In the genomic region with DNA sequence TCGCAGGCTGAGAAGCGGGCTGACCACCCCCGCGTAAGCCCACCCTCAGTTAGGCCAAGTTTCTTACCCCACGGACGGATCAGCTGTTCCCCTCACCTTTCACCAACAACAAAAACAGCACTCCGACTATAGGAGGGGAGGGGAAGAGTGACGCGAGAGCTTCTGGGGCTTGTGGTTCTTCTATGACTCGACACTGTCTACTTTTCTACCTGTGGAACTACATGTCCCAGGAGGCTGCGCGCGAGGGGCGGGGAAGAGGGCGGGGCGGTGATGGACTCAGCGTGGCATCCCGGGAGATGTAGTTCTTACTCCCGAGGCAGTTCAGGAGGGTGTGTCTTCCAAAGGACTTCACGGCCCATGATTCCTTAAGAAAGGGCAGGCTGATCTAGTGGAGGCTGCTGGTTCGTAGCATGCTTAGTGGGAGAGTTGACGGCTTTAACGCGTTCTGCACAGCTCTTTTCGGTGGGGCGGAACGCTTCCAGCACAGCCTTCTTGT, we compare ENCODE assay signal across 8 mouse cellular contexts. TPM values are rescaled to one million over a fixed set of nuclear protein-coding genes. Genes with fewer than 3 reads are reported as not detected.
A peak's percentile ranks its signal among the peaks of the same experiment; 100 is the strongest.
DNase-seq lines count a peak whose midpoint lies in the region; ATAC-seq and TF ChIP-seq lines count a peak whose summit lies in the region.

A gene (minus strand): TSS at position 199 of the 496 bp plus-strand sequence.

- peak within 1 kb of the TSS; percentile 83 for H3K4me3 ChIP-seq in bone marrow, adult 2 months (replicated peaks; ENCODE audit: control insufficient read depth, low read depth, low read length)
- H3K4me3 ChIP-seq in embryonic facial prominence, embryonic 15.5 days (replicated peaks) = peak within 1 kb of the TSS; percentile 61
- peak within 1 kb of the TSS; percentile 63 for H3K4me3 ChIP-seq in limb, embryonic 14.5 days (replicated peaks; ENCODE audit: low read length)
- H3K4me3 ChIP-seq in midbrain, postnatal 0 days (ENCODE audit: low read depth, low read length) = peak within 1 kb of the TSS; percentile 72

- ATAC-seq in embryonic facial prominence, embryonic 15.5 days (ENCODE audit: insufficient number of reproducible peaks, low FRiP score, low TSS enrichment, low read depth) = peak; percentile 98
- peak; percentile 98 for ATAC-seq in limb, embryonic 14.5 days (ENCODE audit: low FRiP score, low read depth)
- peak; percentile 99 for ATAC-seq in midbrain, postnatal 0 days (ENCODE audit: low FRiP score)

- peak within 1 kb of the TSS; percentile 62 for H3K4me2 ChIP-seq in embryonic facial prominence, embryonic 15.5 days (replicated peaks)
- H3K4me2 ChIP-seq in limb, embryonic 14.5 days (replicated peaks; ENCODE audit: low read depth, low read length, severe bottlenecking) = peak within 1 kb of the TSS; percentile 54
- peak within 1 kb of the TSS; percentile 61 for H3K4me2 ChIP-seq in midbrain, postnatal 0 days (ENCODE audit: low read depth, low read length, poor library complexity, severe bottlenecking)

- H3K27me3 ChIP-seq in embryonic facial prominence, embryonic 15.5 days = no peaks in the 10 kb centered on the region
- H3K27me3 ChIP-seq in limb, embryonic 14.5 days (ENCODE audit: control insufficient read depth, insufficient read depth, low read length) = no peaks in the 10 kb centered on the region
- H3K27me3 ChIP-seq in midbrain, postnatal 0 days (ENCODE audit: insufficient read depth, low read length) = no peaks in the 10 kb centered on the region

- H3K4me1 ChIP-seq in bone marrow, adult 2 months (ENCODE audit: control insufficient read depth, insufficient read depth, low read length) = peaks cover 1% of the 10 kb centered on the region; the same call in 1 of the 2 replicates
- peaks cover 24% of the 10 kb centered on the region for H3K4me1 ChIP-seq in embryonic facial prominence, embryonic 15.5 days
- peaks cover 14% of the 10 kb centered on the region for H3K4me1 ChIP-seq in limb, embryonic 14.5 days (ENCODE audit: control insufficient read depth, insufficient read depth, low read length)
- H3K4me1 ChIP-seq in midbrain, postnatal 0 days (ENCODE audit: insufficient read depth, low read length) = no peaks in the 10 kb centered on the region; the same call in 1 of the 2 replicates

- WGBS in bone marrow, adult 2 months = 4% methylated on average over 27 of the region's 27 CpGs
- WGBS in embryonic facial prominence, embryonic 15.5 days = under 1% methylated on average over 27 of the region's 27 CpGs
- WGBS in limb, embryonic 14.5 days = 1% methylated on average over 27 of the region's 27 CpGs
- WGBS in midbrain, postnatal 0 days = under 1% methylated on average over 27 of the region's 27 CpGs

- peak within 1 kb of the TSS; percentile 41 for H3K9ac ChIP-seq in embryonic facial prominence, embryonic 15.5 days
- H3K9ac ChIP-seq in limb, embryonic 14.5 days (ENCODE audit: low read depth, low read length, severe bottlenecking) = peak within 1 kb of the TSS; percentile 65
- peak within 1 kb of the TSS; percentile 56 for H3K9ac ChIP-seq in midbrain, postnatal 0 days (replicated peaks; ENCODE audit: low read length, poor library complexity, severe bottlenecking)

- DNase-seq in 416B (ENCODE audit: low read depth) = peak; percentile 99
- DNase-seq in heart, adult 8-10 months (ENCODE audit: low spot score) = peak; percentile 97
- peak; percentile 98 for DNase-seq in kidney, adult 9 months
- peak; percentile 99 for DNase-seq in limb, embryonic 14.5 days (ENCODE audit: low spot score)
- DNase-seq in midbrain, postnatal 0 days (ENCODE audit: low spot score) = peak; percentile 98
- peak; percentile 86 to 90 for DNase-seq in spleen, postnatal 14 days (ENCODE audit: low spot score in 2 of 2)

- peak; percentile 36; the same call in 1 of the 2 replicates for TF ChIP-seq POLR2A in bone marrow, adult 2 months (IDR thresholded peaks at IDR 0.05; ENCODE audit: borderline replicate concordance, control insufficient read depth, low read depth, low read length)
- peak; percentile 36; the same call in 1 of the 2 replicates for TF ChIP-seq POLR2A in limb, embryonic 14.5 days (IDR thresholded peaks at IDR 0.05; ENCODE audit: borderline replicate concordance, extremely low read depth, insufficient read depth, insufficient read length)

- H3K9me3 ChIP-seq in embryonic facial prominence, embryonic 15.5 days (replicated peaks) = no peaks in the 10 kb centered on the region
- no peaks in the 10 kb centered on the region for H3K9me3 ChIP-seq in limb, embryonic 14.5 days (ENCODE audit: control insufficient read depth, low read length)
- no peaks in the 10 kb centered on the region for H3K9me3 ChIP-seq in midbrain, postnatal 0 days (ENCODE audit: low read length)

- peaks cover 25% of the 10 kb centered on the region for H3K36me3 ChIP-seq in embryonic facial prominence, embryonic 15.5 days
- peaks cover 18% of the 10 kb centered on the region for H3K36me3 ChIP-seq in limb, embryonic 14.5 days (ENCODE audit: control insufficient read depth, insufficient read depth, low read length)
- H3K36me3 ChIP-seq in midbrain, postnatal 0 days (ENCODE audit: insufficient read depth, low read length) = peaks cover 13% of the 10 kb centered on the region

- TF ChIP-seq CTCF in bone marrow, adult 2 months (IDR thresholded peaks at IDR 0.05; ENCODE audit: control insufficient read depth, insufficient read depth, low read length) = no peak
- no peak for TF ChIP-seq CTCF in midbrain, postnatal 0 days (IDR thresholded peaks at IDR 0.05)

- H3K27ac ChIP-seq in bone marrow, adult 2 months (ENCODE audit: control insufficient read depth, insufficient read depth, low read depth, low read length, poor library complexity) = no peak within 1 kb of the TSS; the same call in 1 of the 2 replicates
- peak within 1 kb of the TSS; percentile 76 for H3K27ac ChIP-seq in embryonic facial prominence, embryonic 15.5 days (replicated peaks)
- H3K27ac ChIP-seq in limb, embryonic 14.5 days (replicated peaks; ENCODE audit: low read depth, low read length) = peak within 1 kb of the TSS; percentile 35
- H3K27ac ChIP-seq in midbrain, postnatal 0 days (ENCODE audit: low read depth, low read length) = no peak within 1 kb of the TSS; the same call in 1 of the 2 replicates

RNA-seq across cellular contexts. Expression of the gene that starts here (rescaled TPM):
- polyA plus RNA-seq in bone marrow, adult 2 months (2011; ENCODE audit: insufficient read depth, insufficient read length, low replicate concordance, missing spikeins) = 24.4 and 28.0 TPM in 2 replicates
- polyA plus RNA-seq in embryonic facial prominence, embryonic 15.5 days (2015; fragmentation: Nextera tagmentation; extraction: Ambion mirVana) = 67.2 and 69.0 TPM in 2 replicates
- total RNA-seq in heart, adult 8-10 months (2022) = 100 to 1,000 TPM; 117 to 143 (median 127) TPM
- 54.7 and 57.5 TPM in 2 replicates for polyA plus RNA-seq in limb, embryonic 14.5 days (2012; rRNA removed)
- 56.6 and 62.9 TPM in 2 replicates for polyA plus RNA-seq in limb, embryonic 14.5 days (2014; fragmentation: Nextera tagmentation; extraction: Ambion mirVana)
- 34.4 and 34.7 TPM in 2 replicates for total RNA-seq in midbrain, postnatal 0 days (2014; rRNA removed)
- polyA plus RNA-seq in midbrain, postnatal 0 days (2015; fragmentation: Nextera tagmentation; extraction: Ambion mirVana) = 27.1 and 27.2 TPM in 2 replicates

Comparison
In these comparisons a context has a peak if more than half of its experiments do, and no peak if none do; other contexts are left out.
1. H3K27ac ChIP-seq: peak in embryonic facial prominence, embryonic 15.5 days (single experiment) and limb, embryonic 14.5 days (single experiment); none in bone marrow, adult 2 months (single experiment) and midbrain, postnatal 0 days (single experiment).
2. Peak in every context shown above with its lines, with median percentiles within 50 percentile points of each other: DNase-seq, H3K4me3 ChIP-seq, ATAC-seq, H3K4me2 ChIP-seq and H3K9ac ChIP-seq.